Mouse (Mus musculus) testis, postnatal 10 days (tissue): ENCODE data around the gene B3gnt3.
A peak's percentile ranks its signal among the peaks of the same experiment; 100 is the strongest.

Source experiments
- DNase-seq: peaks from one replicate; pipeline ENCODE4 v3.0.0; 2021; ENCODE audit warnings: low spot score

The B3gnt3 gene

GRCm38 (mm10) chr8:71678216-71678615, 23.4 kb downstream of the B3gnt3 start:
- DNase-seq = no peak

- DNase-seq = no peak
Measured at GRCm38 (mm10) chr8:71677555-71677954, 24.0 kb downstream of the B3gnt3 start.

- DNase-seq = no peak
Measured at GRCm38 (mm10) chr8:71676803-71677202, 24.8 kb downstream of the B3gnt3 start.

DNA sequence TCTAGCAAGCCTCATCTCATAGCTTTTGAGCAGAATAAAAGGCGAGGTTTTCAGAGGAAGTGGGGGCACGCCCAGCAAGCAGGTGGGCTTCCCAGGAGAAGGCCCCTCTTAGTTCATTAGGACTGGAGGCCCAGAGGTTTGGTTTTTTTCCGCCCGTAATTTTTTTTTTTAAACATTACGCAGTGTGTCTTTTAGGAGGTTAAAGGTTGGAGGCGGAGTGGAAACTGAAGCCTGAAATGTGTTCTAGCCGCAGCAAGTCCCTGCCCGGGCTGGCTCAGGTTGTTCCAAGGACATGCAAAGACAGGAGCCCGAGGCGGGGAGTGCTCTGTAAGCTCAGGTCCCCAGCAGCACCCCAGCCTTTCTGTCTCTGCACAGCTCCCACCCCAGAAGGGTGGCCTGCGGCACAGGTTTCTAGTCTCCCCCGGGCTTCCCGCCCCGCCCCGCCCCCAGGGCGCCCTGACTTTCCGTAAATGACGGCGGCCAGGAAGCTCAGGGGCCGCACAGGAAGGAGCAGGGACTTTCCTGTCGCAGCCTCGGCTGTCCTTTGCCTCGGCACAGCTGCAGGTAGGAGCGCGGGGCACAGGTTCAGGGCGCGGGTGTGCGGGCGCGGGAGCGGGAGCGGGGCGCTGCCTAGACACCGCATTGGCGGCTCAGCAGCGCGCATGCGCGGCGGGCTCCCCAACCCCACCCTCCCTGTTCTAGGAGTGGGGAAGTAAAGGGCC, 25.4 kb downstream of the B3gnt3 start, which contains the start of gene Jak3:
Jak3 (plus strand) TSS at position 277 of the 722 bp plus-strand sequence.
- peak; percentile 58 for DNase-seq

GRCm38 (mm10) chr8:71675456-71676019, 26.1 kb downstream of the B3gnt3 start:
- DNase-seq = no peak

- DNase-seq = no peak
Measured at GRCm38 (mm10) chr8:71674071-71674470, 27.5 kb downstream of the B3gnt3 start.

DNA sequence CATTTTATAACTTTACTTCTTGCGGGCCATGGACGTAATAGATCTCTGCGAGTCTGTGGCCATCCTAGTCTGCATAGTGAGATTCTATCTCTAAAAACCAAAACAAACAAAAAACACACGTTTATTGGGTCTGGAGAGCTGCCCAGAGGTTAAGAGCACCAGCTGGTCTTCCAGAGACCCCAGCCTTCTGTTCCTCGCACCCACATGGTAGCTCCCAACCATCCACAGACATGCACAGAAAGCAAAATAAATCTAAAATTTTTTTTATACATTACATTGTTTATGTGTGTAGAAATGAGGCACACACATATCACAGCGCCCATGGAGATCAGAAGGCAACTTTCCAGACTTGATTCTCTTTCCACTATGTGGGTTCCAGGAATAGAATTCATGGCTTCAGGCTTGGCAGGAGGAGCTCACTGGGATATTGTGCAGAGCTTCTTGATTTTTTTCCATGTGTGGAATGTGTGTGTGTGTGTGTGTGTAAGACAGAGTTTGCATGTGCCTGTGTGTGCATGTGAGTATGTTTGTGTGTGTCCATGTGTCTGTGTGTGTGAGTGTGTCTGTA, 29.3 kb downstream of the B3gnt3 start:
- DNase-seq = no peak

DNA sequence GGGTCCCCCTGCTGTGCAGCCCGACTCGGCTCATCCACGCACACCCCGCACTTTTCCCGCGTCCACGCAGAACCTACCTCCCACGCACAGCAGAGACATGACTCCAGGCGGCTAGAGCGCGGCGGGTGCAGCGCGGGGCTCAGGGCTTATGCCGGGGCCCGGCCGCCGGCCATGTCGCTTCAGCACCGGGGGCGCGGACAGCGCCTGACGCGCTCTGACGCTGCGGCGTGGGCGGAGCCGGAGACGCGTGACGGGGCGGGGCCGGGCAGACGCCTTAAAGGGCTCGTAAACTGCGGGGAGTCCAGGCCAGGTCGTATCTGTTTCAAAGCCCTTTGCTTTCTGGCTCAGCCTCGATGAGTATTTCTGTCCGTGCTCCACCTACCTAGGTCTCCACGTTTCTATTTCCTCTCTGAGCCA, 30.0 kb downstream of the B3gnt3 start, which contains the start of gene Unc13a:
Unc13a (minus strand) TSS at position 209 of the 417 bp plus-strand sequence.
- DNase-seq = peak; percentile 98

DNA sequence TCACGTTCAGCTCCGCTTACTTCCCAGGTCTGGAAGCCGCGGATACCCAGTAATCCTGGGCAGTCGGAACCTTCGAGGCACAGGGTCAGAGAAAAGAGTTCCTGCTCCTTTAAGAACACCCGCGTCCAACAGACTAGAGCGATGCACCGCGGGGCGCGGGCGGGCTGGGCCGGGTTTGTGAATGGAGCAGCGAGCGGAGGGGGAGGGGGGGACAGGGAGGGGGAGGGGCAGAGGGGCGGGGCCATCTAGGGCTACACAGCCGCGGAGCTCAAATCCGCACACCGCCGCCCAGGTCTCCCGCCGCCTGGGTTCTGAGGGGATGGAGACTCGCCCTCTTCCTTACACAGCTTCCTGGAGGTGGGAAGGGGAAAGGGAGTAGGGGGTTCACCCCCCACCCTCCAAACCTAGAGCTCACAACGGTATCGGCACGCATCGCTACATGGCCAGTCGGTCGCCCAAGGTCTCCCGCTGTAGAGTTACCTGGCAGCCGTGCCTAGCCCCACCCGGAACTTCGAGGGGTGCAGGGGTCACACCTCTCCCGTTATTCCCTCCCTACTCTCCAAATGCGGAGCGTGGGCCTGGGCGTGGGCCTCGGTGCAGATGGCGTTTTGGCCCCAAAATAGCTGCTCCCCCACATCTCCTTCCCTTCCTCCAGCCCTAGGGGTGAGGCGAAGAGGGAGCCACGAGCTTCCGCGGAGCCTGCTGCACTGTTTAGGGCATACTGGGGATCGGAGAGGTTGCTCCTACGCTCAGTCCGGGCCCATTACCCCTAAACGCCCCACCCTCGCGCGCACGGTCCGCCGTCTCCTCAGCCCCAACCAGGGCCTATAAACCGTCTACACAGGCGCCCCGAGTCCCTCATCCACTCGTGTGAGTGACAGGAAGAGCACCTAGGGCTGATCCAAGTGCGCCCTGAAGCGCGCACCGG, 30.7 kb downstream of the B3gnt3 start:
- no peak for DNase-seq

- DNase-seq = no peak
Measured at GRCm38 (mm10) chr8:71670198-71670597, 31.4 kb downstream of the B3gnt3 start.

DNA sequence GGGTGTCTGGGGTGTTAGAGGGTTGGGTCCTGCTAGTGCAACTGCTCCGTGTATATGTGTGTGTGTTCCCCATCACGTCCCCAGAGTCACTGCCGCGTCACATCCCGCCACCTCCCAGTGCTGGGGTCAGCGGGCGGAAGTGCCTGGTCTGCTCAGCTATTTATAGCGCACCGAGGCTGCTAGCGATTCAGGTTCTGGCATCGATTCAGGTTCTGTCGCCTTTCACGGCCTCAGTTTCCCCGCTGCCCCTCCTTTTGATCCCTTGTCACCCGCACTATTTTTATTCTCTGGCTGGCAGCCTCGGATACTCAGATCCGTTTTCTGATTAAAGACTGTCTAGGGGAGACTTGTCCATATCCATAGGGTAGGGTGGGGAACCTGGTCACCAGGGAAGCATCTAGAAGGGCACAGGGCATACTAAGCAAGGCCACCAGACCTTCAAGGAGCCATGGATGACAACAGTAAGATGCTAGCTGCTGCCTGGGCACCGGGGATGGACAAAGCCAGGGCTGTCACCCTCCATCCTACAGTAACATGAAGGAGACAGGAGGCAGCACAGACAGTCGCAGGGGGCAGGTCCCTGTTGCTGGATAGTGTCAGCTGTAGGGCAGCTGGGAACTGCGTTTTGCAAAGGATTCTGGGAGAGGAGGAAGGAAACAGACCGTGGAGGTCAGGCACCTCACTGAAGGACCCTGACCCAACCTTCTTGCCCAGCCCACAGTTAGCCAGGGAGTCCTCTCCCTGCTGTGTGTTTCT, 33.2 kb downstream of the B3gnt3 start:
- DNase-seq = no peak

- DNase-seq = no peak
Measured at GRCm38 (mm10) chr8:71667256-71667655, 34.3 kb downstream of the B3gnt3 start.

DNA sequence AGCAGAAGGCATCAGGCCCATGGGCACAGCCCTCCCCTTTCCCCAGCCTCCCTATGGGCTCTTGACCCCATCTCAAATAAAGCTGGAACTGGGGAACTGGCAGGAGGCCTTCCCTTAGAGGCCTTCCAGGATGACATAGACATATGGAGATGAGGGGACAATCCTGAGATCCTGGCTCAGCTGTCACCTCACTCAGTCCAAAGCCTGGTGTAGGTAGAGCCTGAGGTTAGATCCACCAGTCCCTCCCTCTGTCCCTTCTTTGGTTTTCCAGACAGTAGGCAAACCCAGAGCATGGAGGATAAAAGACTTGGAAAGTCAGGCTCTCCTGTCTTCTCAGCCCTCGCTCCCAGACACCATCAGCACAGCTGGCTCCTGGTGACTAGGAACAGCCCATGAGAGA, 34.7 kb downstream of the B3gnt3 start:
- no peak for DNase-seq

DNA sequence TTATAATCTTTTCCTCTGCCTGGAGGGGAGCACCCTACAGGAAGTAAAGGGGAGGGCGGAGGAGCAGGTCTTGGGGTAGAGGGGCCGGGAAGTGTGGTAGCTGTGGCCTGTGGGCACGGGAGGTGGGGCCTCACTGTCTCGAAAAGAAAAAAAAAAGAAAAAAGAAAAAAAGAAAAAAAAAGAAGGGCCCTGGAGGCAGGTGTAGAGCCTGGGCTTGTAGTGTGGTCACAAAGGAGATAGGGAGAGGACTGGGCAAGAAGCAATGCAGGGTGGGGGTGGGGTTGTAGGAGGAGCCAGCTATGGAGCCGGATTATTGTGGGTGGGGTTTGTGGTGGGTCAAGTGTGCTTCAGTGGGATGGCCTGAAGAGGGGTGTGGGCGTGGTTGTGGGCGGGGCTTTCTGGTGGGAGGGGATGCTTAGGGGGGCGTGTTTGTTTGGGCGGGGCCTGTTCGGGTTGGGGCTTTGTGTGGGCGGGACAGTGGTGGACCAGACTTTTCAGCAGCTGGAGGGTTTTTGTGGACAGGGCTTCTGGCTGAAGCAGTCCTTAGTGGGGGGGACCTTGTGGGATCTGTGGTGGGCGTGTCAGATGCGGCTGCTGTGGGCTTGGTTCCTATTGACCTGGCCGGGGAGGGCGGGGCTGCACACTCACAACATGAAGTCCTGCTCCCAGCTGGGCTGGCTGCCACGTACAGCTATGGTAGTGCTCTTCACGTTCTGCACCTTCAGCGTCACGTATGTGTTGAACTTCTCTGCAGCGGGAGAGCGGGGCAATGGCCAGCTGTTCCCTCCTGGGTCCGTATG, 36.1 kb downstream of the B3gnt3 start:
- peak; percentile 87 for DNase-seq

- DNase-seq = peak; percentile 93
Measured at GRCm38 (mm10) chr8:71660325-71661120, 41.1 kb downstream of the B3gnt3 start.

DNA sequence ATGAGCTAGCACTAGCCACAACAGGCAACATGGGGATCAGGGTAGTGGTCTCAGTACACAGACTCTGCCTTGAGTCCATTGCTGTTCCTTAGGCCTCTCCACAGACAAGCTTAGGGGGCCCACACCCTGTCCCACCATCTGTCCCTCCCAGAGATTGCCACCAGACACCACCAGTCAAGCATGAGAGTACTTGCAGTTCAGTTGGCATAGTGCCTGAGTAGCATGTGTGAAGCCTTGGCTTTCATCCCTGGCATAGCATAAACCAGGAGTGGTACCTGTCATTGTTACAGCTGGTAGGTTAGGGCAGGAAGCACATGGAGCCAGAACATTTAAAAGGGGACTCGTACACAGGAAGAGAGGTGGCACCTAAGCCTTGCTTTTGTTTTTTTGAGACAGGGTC, 41.8 kb downstream of the B3gnt3 start:
- no peak for DNase-seq

- peak; percentile 39 for DNase-seq
Measured at GRCm38 (mm10) chr8:71658515-71659049, 43.0 kb downstream of the B3gnt3 start.

GRCm38 (mm10) chr8:71657816-71658215, 43.8 kb downstream of the B3gnt3 start:
- DNase-seq = peak; percentile 64

- peak; percentile 72 for DNase-seq
Measured at GRCm38 (mm10) chr8:71654600-71654999, 47.0 kb downstream of the B3gnt3 start.
